Mouse (Mus musculus): ENCODE measurements at regions not wholly inside any gene's neighbourhood (a gene's known extent, or its start where the extent isn't known, plus 50 kb on each side); places are given as distances from the start of the nearest gene placed in this dataset.

- Histone ChIP-seq H3K9ac (replicated peaks) (no peak overlapping the region), H3K36me3 (no peaks in the 10 kb centered on the region), H3K4me1 (no peaks in the 10 kb centered on the region), H3K27me3 (no peaks in the 10 kb centered on the region), H3K4me3 (no peak overlapping the region), H3K4me2 (replicated peaks) (no peak overlapping the region), H3K27ac (replicated peaks) (no peak overlapping the region), H3K9me3 (no peaks in the 10 kb centered on the region)
- 91% methylated on average over 5 of the region's 5 CpGs for WGBS
- no peak for ATAC-seq (ENCODE audit: low FRiP score, low read depth)
Measured at GRCm38 (mm10) chr1:73341911-73342310, 326.2 kb upstream of the Tnp1 start.

- no peak overlapping the region for H3K4me2 ChIP-seq (replicated peaks)
- H3K9ac ChIP-seq (replicated peaks) = no peak overlapping the region
- H3K4me1 ChIP-seq = no peaks in the 10 kb centered on the region
- H3K36me3 ChIP-seq = no peaks in the 10 kb centered on the region
- no peak overlapping the region for H3K27ac ChIP-seq (replicated peaks)
- WGBS = 78% methylated on average over 2 of the region's 2 CpGs
- no peak for ATAC-seq (ENCODE audit: low FRiP score, low read depth)
- no peak overlapping the region for H3K4me3 ChIP-seq
- H3K9me3 ChIP-seq = no peaks in the 10 kb centered on the region
- no peaks in the 10 kb centered on the region for H3K27me3 ChIP-seq
Measured at GRCm38 (mm10) chr1:73337401-73337800, 321.7 kb upstream of the Tnp1 start.

GRCm38 (mm10) chr1:73309556-73309955 lies 293.8 kb upstream of the Tnp1 start:
- Histone ChIP-seq H3K9me3 (no peaks in the 10 kb centered on the region), H3K27ac (replicated peaks) (no peak overlapping the region), H3K4me2 (replicated peaks) (no peak overlapping the region), H3K36me3 (no peaks in the 10 kb centered on the region), H3K9ac (replicated peaks) (no peak overlapping the region), H3K27me3 (no peaks in the 10 kb centered on the region), H3K4me1 (peaks cover 14% of the 10 kb centered on the region), H3K4me3 (no peak overlapping the region)
- no peak for ATAC-seq (ENCODE audit: low FRiP score, low read depth)
- 95% methylated on average over 4 of the region's 4 CpGs for WGBS

GRCm38 (mm10) chr1:73308420-73308819 lies 292.7 kb upstream of the Tnp1 start:
- Histone ChIP-seq H3K27ac (replicated peaks) (no peak overlapping the region), H3K27me3 (no peaks in the 10 kb centered on the region), H3K9me3 (no peaks in the 10 kb centered on the region), H3K36me3 (no peaks in the 10 kb centered on the region), H3K9ac (replicated peaks) (no peak overlapping the region), H3K4me3 (no peak overlapping the region), H3K4me1 (peaks cover 12% of the 10 kb centered on the region), H3K4me2 (replicated peaks) (no peak overlapping the region)
- 94% methylated on average over 4 of the region's 4 CpGs for WGBS
- no peak for ATAC-seq (ENCODE audit: low FRiP score, low read depth)

GRCm38 (mm10) chr1:73307194-73307593 lies 291.5 kb upstream of the Tnp1 start:
- 28% methylated on average over 3 of the region's 3 CpGs for WGBS
- ATAC-seq (ENCODE audit: low FRiP score, low read depth) = no peak
- Histone ChIP-seq H3K36me3 (no peaks in the 10 kb centered on the region), H3K27me3 (no peaks in the 10 kb centered on the region), H3K4me2 (replicated peaks) (no peak overlapping the region), H3K9ac (replicated peaks) (no peak overlapping the region), H3K4me1 (no peaks in the 10 kb centered on the region), H3K4me3 (no peak overlapping the region), H3K9me3 (no peaks in the 10 kb centered on the region), H3K27ac (replicated peaks) (no peak overlapping the region)

- Histone ChIP-seq H3K9ac (replicated peaks) (no peak overlapping the region), H3K9me3 (no peaks in the 10 kb centered on the region), H3K27ac (replicated peaks) (no peak overlapping the region), H3K4me2 (replicated peaks) (no peak overlapping the region), H3K4me1 (no peaks in the 10 kb centered on the region), H3K27me3 (no peaks in the 10 kb centered on the region), H3K36me3 (no peaks in the 10 kb centered on the region), H3K4me3 (no peak overlapping the region)
- WGBS = 58% methylated on average over 4 of the region's 4 CpGs
- no peak for ATAC-seq (ENCODE audit: low FRiP score, low read depth)
Measured at GRCm38 (mm10) chr1:73299978-73300688, 284.4 kb upstream of the Tnp1 start.

- Histone ChIP-seq H3K4me3 (no peak overlapping the region), H3K4me2 (replicated peaks) (no peak overlapping the region), H3K27ac (replicated peaks) (no peak overlapping the region), H3K27me3 (no peaks in the 10 kb centered on the region), H3K36me3 (no peaks in the 10 kb centered on the region), H3K9me3 (0 out of 2 replicates have a peak, but pooled peaks cover 3% of the 10 kb centered on the region), H3K4me1 (no peaks in the 10 kb centered on the region), H3K9ac (replicated peaks) (no peak overlapping the region)
- no peak for ATAC-seq (ENCODE audit: low FRiP score, low read depth)
- WGBS = 75% methylated on average over 2 of the region's 2 CpGs
Measured at GRCm38 (mm10) chr1:73285342-73285741, 269.6 kb upstream of the Tnp1 start.

GRCm38 (mm10) chr1:73274480-73274879 lies 258.8 kb upstream of the Tnp1 start:
- H3K4me2 ChIP-seq (replicated peaks) = no peak overlapping the region
- no peak overlapping the region for H3K27ac ChIP-seq (replicated peaks)
- no peaks in the 10 kb centered on the region for H3K27me3 ChIP-seq
- no peaks in the 10 kb centered on the region for H3K36me3 ChIP-seq
- ATAC-seq (ENCODE audit: low FRiP score, low read depth) = no peak
- no peaks in the 10 kb centered on the region for H3K9me3 ChIP-seq
- H3K4me1 ChIP-seq = peaks cover 19% of the 10 kb centered on the region
- WGBS = 26% methylated on average over 2 of the region's 2 CpGs
- H3K9ac ChIP-seq (replicated peaks) = no peak overlapping the region
- H3K4me3 ChIP-seq = no peak overlapping the region

- no peaks in the 10 kb centered on the region for H3K9me3 ChIP-seq
- peaks cover 19% of the 10 kb centered on the region for H3K4me1 ChIP-seq
- H3K4me2 ChIP-seq (replicated peaks) = no peak overlapping the region
- H3K27me3 ChIP-seq = no peaks in the 10 kb centered on the region
- H3K9ac ChIP-seq (replicated peaks) = no peak overlapping the region
- peak overlapping the region; percentile 60; the same call in 1 of the 2 replicates for H3K27ac ChIP-seq (replicated peaks)
- H3K36me3 ChIP-seq = no peaks in the 10 kb centered on the region
- WGBS = 26% methylated on average over 6 of the region's 6 CpGs
- ATAC-seq (ENCODE audit: low FRiP score, low read depth) = peak; percentile 85
- no peak overlapping the region for H3K4me3 ChIP-seq
Measured at GRCm38 (mm10) chr1:73270787-73271391, 255.2 kb upstream of the Tnp1 start.

GRCm38 (mm10) chr1:73269051-73269755 lies 253.5 kb upstream of the Tnp1 start:
- peaks cover 19% of the 10 kb centered on the region for H3K4me1 ChIP-seq
- 92% methylated on average over 7 of the region's 7 CpGs for WGBS
- H3K4me2 ChIP-seq (replicated peaks) = no peak overlapping the region
- H3K36me3 ChIP-seq = no peaks in the 10 kb centered on the region
- ATAC-seq (ENCODE audit: low FRiP score, low read depth) = no peak
- H3K27ac ChIP-seq (replicated peaks) = no peak overlapping the region
- H3K4me3 ChIP-seq = no peak overlapping the region
- no peaks in the 10 kb centered on the region for H3K9me3 ChIP-seq
- no peaks in the 10 kb centered on the region for H3K27me3 ChIP-seq
- no peak overlapping the region for H3K9ac ChIP-seq (replicated peaks)

GRCm38 (mm10) chr1:73265009-73265408 lies 249.3 kb upstream of the Tnp1 start:
- no peaks in the 10 kb centered on the region for H3K9me3 ChIP-seq
- no peaks in the 10 kb centered on the region for H3K4me1 ChIP-seq
- no peaks in the 10 kb centered on the region for H3K36me3 ChIP-seq
- no peak for ATAC-seq (ENCODE audit: low FRiP score, low read depth)
- no peak overlapping the region for H3K4me2 ChIP-seq (replicated peaks)
- WGBS = 51% methylated on average over 4 of the region's 4 CpGs
- no peaks in the 10 kb centered on the region for H3K27me3 ChIP-seq
- no peak overlapping the region for H3K27ac ChIP-seq (replicated peaks)
- no peak overlapping the region for H3K9ac ChIP-seq (replicated peaks)
- H3K4me3 ChIP-seq = no peak overlapping the region

GRCm38 (mm10) chr1:73264245-73264644 lies 248.5 kb upstream of the Tnp1 start:
- no peaks in the 10 kb centered on the region for H3K36me3 ChIP-seq
- no peaks in the 10 kb centered on the region for H3K4me1 ChIP-seq
- 75% methylated on average over 7 of the region's 7 CpGs for WGBS
- no peak for ATAC-seq (ENCODE audit: low FRiP score, low read depth)
- H3K27me3 ChIP-seq = no peaks in the 10 kb centered on the region
- no peak overlapping the region for H3K27ac ChIP-seq (replicated peaks)
- no peaks in the 10 kb centered on the region for H3K9me3 ChIP-seq
- no peak overlapping the region for H3K4me3 ChIP-seq
- no peak overlapping the region for H3K4me2 ChIP-seq (replicated peaks)
- no peak overlapping the region for H3K9ac ChIP-seq (replicated peaks)
